Mouse (Mus musculus) CH12.LX (cell line): Measurements from ENCODE around the gene Kptn. TPM values are rescaled to one million over a fixed set of nuclear protein-coding genes. Genes with fewer than 3 reads are reported as not detected.

Source experiments
- DNase-seq: peaks from one replicate; pipeline ENCODE4 v3.0.0-alpha.2; 2013; ENCODE audit errors: extremely low read depth
- H3K27ac ChIP-seq: 2 replicates; pipeline ENCODE4 v1.5.1; 2012; ENCODE audit warnings: low read depth, mild to moderate bottlenecking, control low read depth, moderate library complexity; ENCODE audit not compliant: insufficient read depth
- H3K27me3 ChIP-seq: replicated peaks from 2 replicates; pipeline ENCODE3; 2012; ENCODE audit warnings: inconsistent platforms
- H3K36me3 ChIP-seq, 2 experiments: replicated peaks in 1 of 2; 2 replicates each; pipeline versions ENCODE3 to v1.6.1; 2012; ENCODE audit warnings: inconsistent platforms in 1 of 2, low read length in 1 of 2, mild to moderate bottlenecking in 1 of 2, mixed read lengths in 1 of 2, moderate library complexity in 1 of 2; ENCODE audit not compliant: control insufficient read depth in 1 of 2, insufficient read depth in 1 of 2
- H3K4me1 ChIP-seq, 2 experiments: 2 replicates each; pipeline ENCODE4 v1.6.1; 2012; ENCODE audit warnings: inconsistent platforms in 1 of 2, moderate library complexity in 1 of 2; ENCODE audit not compliant: insufficient read depth in 2 of 2, control insufficient read depth in 1 of 2
- H3K4me2 ChIP-seq: 2 replicates; pipeline ENCODE4 v1.6.1; 2012; ENCODE audit warnings: low read depth, mild to moderate bottlenecking, control low read depth; ENCODE audit not compliant: poor library complexity, insufficient read depth, severe bottlenecking
- H3K4me3 ChIP-seq, 3 experiments: fragments of 150-350 bp in 1 of 3; sonication (generic) in 1 of 3; replicated peaks in 1 of 3; 2 replicates each; pipeline versions ENCODE3 to v1.5.1; 2011 to 2012; ENCODE audit warnings: low read depth in 2 of 3, low read length in 2 of 3, mild to moderate bottlenecking in 2 of 3, moderate library complexity in 2 of 3, control low read depth in 1 of 3, improper control_type of control experiment in 1 of 3, inconsistent platforms in 1 of 3, mixed read lengths in 1 of 3; ENCODE audit not compliant: poor library complexity in 1 of 3
- H3K79me2 ChIP-seq: replicated peaks from 2 replicates; pipeline ENCODE4 v1.6.1; 2012; ENCODE audit warnings: mild to moderate bottlenecking, moderate library complexity; ENCODE audit not compliant: control insufficient read depth, poor library complexity, insufficient read depth, severe bottlenecking; ENCODE audit errors: extremely low read depth
- H3K9ac ChIP-seq: 2 replicates; pipeline ENCODE4 v1.6.1; 2012; ENCODE audit warnings: low read depth, mild to moderate bottlenecking, control low read depth, moderate library complexity; ENCODE audit not compliant: insufficient read depth
- H3K9me3 ChIP-seq: replicated peaks from 2 replicates; pipeline ENCODE3; 2012; ENCODE audit warnings: low read length, inconsistent platforms, mixed read lengths
- CHD1 ChIP-seq: IDR thresholded peaks from 2 replicates; pipeline ENCODE4 v1.6.1; 2012; ENCODE audit warnings: low read depth, low read length, improper control_type of control experiment, inconsistent platforms
- CTCF ChIP-seq, 2 experiments: IDR thresholded peaks in 1 of 2; conservative IDR thresholded peaks in 1 of 2; 2 replicates each; pipeline ENCODE4 v1.5.1; 2011 to 2012; ENCODE audit warnings: low read depth in 2 of 2, low read length in 2 of 2, improper control_type of control experiment in 1 of 2, inconsistent platforms in 1 of 2, mild to moderate bottlenecking in 1 of 2, moderate library complexity in 1 of 2
- ELF1 ChIP-seq: IDR thresholded peaks from 2 replicates; pipeline ENCODE4 v1.6.1; 2014; ENCODE audit warnings: low read depth, mild to moderate bottlenecking, inconsistent platforms, low read length, improper control_type of control experiment
- EP300 ChIP-seq: IDR thresholded peaks from 2 replicates; pipeline ENCODE4 v1.6.1; 2011; ENCODE audit warnings: low read length, improper control_type of control experiment
- ETS1 ChIP-seq: conservative IDR thresholded peaks from 2 replicates; pipeline ENCODE4 v1.6.1; 2012; ENCODE audit warnings: low read depth, mild to moderate bottlenecking, inconsistent platforms, low read length, improper control_type of control experiment, moderate library complexity
- GABPA ChIP-seq: IDR thresholded peaks from 2 replicates; pipeline ENCODE4 v1.6.1; 2012; ENCODE audit warnings: low read depth, low read length, improper control_type of control experiment, inconsistent platforms; ENCODE audit not compliant: insufficient replicate concordance
- IRF4 ChIP-seq: IDR thresholded peaks from 2 replicates; pipeline ENCODE4 v1.6.1; 2014; ENCODE audit warnings: low read depth, mild to moderate bottlenecking, inconsistent platforms, low read length, improper control_type of control experiment
- JUN ChIP-seq: IDR thresholded peaks from 2 replicates; pipeline ENCODE4 v1.6.1; 2011; ENCODE audit warnings: low read depth, mild to moderate bottlenecking, low read length, improper control_type of control experiment, moderate library complexity; ENCODE audit not compliant: insufficient read depth
- KAT2A ChIP-seq: IDR thresholded peaks from 2 replicates; pipeline ENCODE4 v1.6.1; 2012; ENCODE audit warnings: low read length, improper control_type of control experiment, inconsistent platforms; ENCODE audit not compliant: insufficient replicate concordance
- MAFK ChIP-seq: IDR thresholded peaks from 2 replicates; pipeline ENCODE4 v1.6.1; 2011; ENCODE audit warnings: low read length, improper control_type of control experiment; ENCODE audit not compliant: insufficient replicate concordance
- MAX ChIP-seq: IDR thresholded peaks from 2 replicates; pipeline ENCODE4 v1.6.1; 2011; ENCODE audit warnings: low read length, improper control_type of control experiment
- MAZ ChIP-seq: IDR thresholded peaks from 2 replicates; pipeline ENCODE4 v1.6.1; 2012; ENCODE audit warnings: low read depth, mild to moderate bottlenecking, inconsistent platforms, low read length, improper control_type of control experiment, moderate library complexity
- MXI1 ChIP-seq: IDR thresholded peaks from 2 replicates; pipeline ENCODE4 v1.6.1; 2011; ENCODE audit warnings: mild to moderate bottlenecking, low read depth, low read length, improper control_type of control experiment
- MYC ChIP-seq: IDR thresholded peaks from 2 replicates; pipeline ENCODE4 v1.6.1; 2011; ENCODE audit warnings: low read depth, mild to moderate bottlenecking, improper control_type of control experiment, low read length
- NRF1 ChIP-seq: IDR thresholded peaks from 2 replicates; pipeline ENCODE4 v1.6.1; 2014; ENCODE audit warnings: low read depth, mild to moderate bottlenecking, inconsistent platforms, low read length, improper control_type of control experiment, moderate library complexity
- PAX5 ChIP-seq: IDR thresholded peaks from 2 replicates; pipeline ENCODE4 v1.6.1; 2012; ENCODE audit warnings: low read length, inconsistent platforms, mixed read lengths
- POLR2AphosphoS2 ChIP-seq: IDR thresholded peaks from 2 replicates; pipeline ENCODE4 v1.6.1; 2011; ENCODE audit warnings: low read depth, low read length, improper control_type of control experiment
- RAD21 ChIP-seq: IDR thresholded peaks from 2 replicates; pipeline ENCODE4 v1.6.1; 2011; ENCODE audit warnings: low read depth, mild to moderate bottlenecking, low read length, improper control_type of control experiment, moderate library complexity
- SIN3A ChIP-seq: IDR thresholded peaks from 2 replicates; pipeline ENCODE4 v1.6.1; 2012; ENCODE audit warnings: low read length, improper control_type of control experiment, inconsistent platforms
- SMC3 ChIP-seq: IDR thresholded peaks from 2 replicates; pipeline ENCODE4 v1.6.1; 2011; ENCODE audit warnings: low read depth, low read length, improper control_type of control experiment
- UBTF ChIP-seq: IDR thresholded peaks from 2 replicates; pipeline ENCODE4 v1.6.1; 2012; ENCODE audit warnings: low read depth, mild to moderate bottlenecking, inconsistent platforms, low read length, improper control_type of control experiment, moderate library complexity
- USF1 ChIP-seq: IDR thresholded peaks from 2 replicates; pipeline ENCODE4 v1.6.1; 2014; ENCODE audit warnings: low read depth, mild to moderate bottlenecking, inconsistent platforms, low read length, improper control_type of control experiment
- USF2 ChIP-seq: conservative IDR thresholded peaks from 2 replicates; pipeline ENCODE4 v1.6.1; 2011; ENCODE audit warnings: low read depth, low read length, improper control_type of control experiment
- dilution Hi-C: fragments of 300-500 bp; cut with MboI; formaldehyde crosslinking; loops from 2 replicates; pipeline ENCODE4 v1.14.3; 2020; ENCODE audit warnings: low sequenced_read_pairs; ENCODE audit not compliant: extremely low pct_unique_long_range_greater_than_20kb, extremely low pct_ligation_motif_present
- in situ Hi-C: fragments of 300-500 bp; cut with MboI; formaldehyde crosslinking; loops from 3 replicates; pipeline ENCODE4 v1.14.3; 2019; ENCODE audit warnings: low sequenced_read_pairs, low pct_ligation_motif_present, low pct_unique_long_range_greater_than_20kb, mixed read lengths
- polyA plus RNA-seq: library from polyadenylated mRNA; unstranded; fragments of >175 nt; gene quantifications from 2 replicates; pipeline ENCODE4 v1.2.1, GENCODE M21; 2012; ENCODE audit warnings: low read depth; ENCODE audit not compliant: insufficient read length
- total RNA-seq, 2 experiments: library from RNA; depleted of rRNA; stranded (reverse); fragments of 300-350 nt in 1 of 2; fragments of >200 nt in 1 of 2; gene quantifications; 2 replicates each; pipeline ENCODE4 v1.2.3; 2012 to 2014

Kptn gene
- total and polyA plus RNA-seq, 3 experiments = 14.5 to 25.4 (median 17.5) TPM

DNA sequence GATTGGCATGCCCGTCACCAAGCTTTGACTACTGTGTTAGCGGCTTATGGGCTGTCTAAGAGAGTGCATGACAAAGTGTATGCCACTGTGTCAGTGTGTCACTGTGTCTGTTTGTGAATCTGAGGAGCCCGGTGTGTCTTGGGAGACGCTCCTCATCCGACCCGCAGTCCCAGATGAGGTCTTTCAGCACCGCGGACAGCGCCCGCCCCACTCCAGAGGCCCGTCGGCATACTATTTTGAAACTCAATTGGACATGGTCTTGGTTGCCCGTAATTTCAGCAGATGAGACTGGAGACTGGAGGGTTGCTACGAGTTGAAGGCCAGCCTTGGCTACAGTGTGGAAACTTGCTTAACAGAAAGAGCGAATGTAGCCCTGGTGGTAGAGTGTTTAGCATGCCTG is 27.9 kb downstream of the Kptn start:
- Histone ChIP-seq H3K36me3 (no peaks in the 10 kb centered on the region), H3K9me3 (no peaks in the 10 kb centered on the region), H3K4me3 (no peak overlapping the region), H3K79me2 (no peaks in the 10 kb centered on the region), H3K27ac (no peak overlapping the region), H3K27me3 (peaks cover 36% of the 10 kb centered on the region), H3K4me1 (no peaks in the 10 kb centered on the region; a peak in 1 of 4 replicates), H3K4me2 (no peak overlapping the region), H3K9ac (no peak overlapping the region)
- dilution Hi-C loops (no loop called here), in situ Hi-C loops (no loop called here)
- no peak for TF ChIP-seq EP300
- no peak for TF ChIP-seq MXI1
- no peak for TF ChIP-seq CTCF (conservative IDR thresholded peaks at IDR 0.05 in 1 of 2, IDR thresholded peaks at IDR 0.05 in 1 of 2; ENCODE audit: low read depth in 2 of 2, low read length in 2 of 2)
- TF ChIP-seq USF1 = no peak
- no peak for TF ChIP-seq IRF4
- no peak for TF ChIP-seq KAT2A
- no peak for TF ChIP-seq NRF1
- TF ChIP-seq MAZ = no peak
- no peak for TF ChIP-seq PAX5
- TF ChIP-seq MAX = no peak
- no peak for TF ChIP-seq CHD1
- TF ChIP-seq RAD21 = no peak
- no peak for TF ChIP-seq GABPA
- TF ChIP-seq JUN = no peak
- TF ChIP-seq ELF1 = no peak
- DNase-seq = no peak

DNA sequence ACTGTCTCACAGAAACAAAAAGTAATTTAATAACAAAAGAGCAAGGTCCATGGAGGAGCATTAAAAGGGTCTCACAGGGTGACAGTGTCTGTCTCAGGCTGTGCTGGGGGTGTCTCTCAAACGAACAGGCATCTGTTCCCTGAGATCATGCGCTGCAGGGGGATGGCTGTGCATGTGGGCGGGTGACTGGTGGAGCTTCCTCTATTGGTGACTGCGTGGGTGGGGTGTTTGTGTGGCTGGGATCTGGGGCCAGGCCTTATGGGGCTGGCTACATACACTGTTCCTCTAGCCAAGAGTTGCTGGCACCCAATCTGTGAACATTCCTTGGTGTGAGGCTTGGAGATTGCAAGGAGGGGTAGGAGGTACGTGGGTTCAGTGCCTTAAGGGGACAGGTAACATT is 29.5 kb downstream of the Kptn start:
- Histone ChIP-seq H3K9me3 (no peaks in the 10 kb centered on the region), H3K4me2 (no peak overlapping the region), H3K9ac (no peak overlapping the region), H3K4me1 (no peaks in the 10 kb centered on the region; a peak in 1 of 4 replicates), H3K27me3 (peaks cover 36% of the 10 kb centered on the region), H3K79me2 (no peaks in the 10 kb centered on the region), H3K4me3 (no peak overlapping the region), H3K36me3 (no peaks in the 10 kb centered on the region), H3K27ac (no peak overlapping the region)
- DNase-seq = no peak
- dilution Hi-C loops (no loop called here), in situ Hi-C loops (no loop called here)
- no peak for TF ChIP-seq MAX
- TF ChIP-seq USF1 = no peak
- TF ChIP-seq ELF1 = no peak
- no peak for TF ChIP-seq ETS1
- no peak for TF ChIP-seq PAX5
- no peak for TF ChIP-seq SMC3
- TF ChIP-seq MYC = no peak
- TF ChIP-seq JUN = no peak
- TF ChIP-seq USF2 = no peak
- no peak for TF ChIP-seq POLR2AphosphoS2
- no peak for TF ChIP-seq MAZ
- no peak for TF ChIP-seq UBTF
- TF ChIP-seq MAFK = no peak
- no peak for TF ChIP-seq SIN3A
